Mouse (Mus musculus) forebrain, embryonic 11.5 days (tissue): ENCODE results near the gene Eci1. TPM values are rescaled to one million over a fixed set of nuclear protein-coding genes. Genes with fewer than 3 reads are reported as not detected.
A peak's percentile ranks its signal among the peaks of the same experiment; 100 is the strongest.
"Not testable (repeated sequence)": the region's sequence is repeated elsewhere in the genome, so short reads cannot be mapped to it uniquely, and the experiment has no call there.

Source experiments
- ATAC-seq: fragments of 200-750 bp; cut with Nextera tagmentation; replicated peaks from 2 replicates; pipeline ENCODE4 v1.8.0; 2017; ENCODE audit warnings: moderate TSS enrichment; ENCODE audit not compliant: low FRiP score
- DNase-seq: peaks from one replicate; pipeline ENCODE4 v3.0.0-alpha.2; 2017; ENCODE audit warnings: low spot score
- H3K27ac ChIP-seq: fragments of 300-500 bp; sonication (generic); 2 replicates; pipeline ENCODE4 v1.5.1; 2014; ENCODE audit warnings: low read depth, low read length
- H3K27me3 ChIP-seq: fragments of 300-500 bp; sonication (generic); 2 replicates; pipeline ENCODE4 v1.6.1; 2014; ENCODE audit warnings: mild to moderate bottlenecking, low read length, mixed read lengths; ENCODE audit not compliant: control insufficient read depth, insufficient read depth
- H3K36me3 ChIP-seq: fragments of 300-500 bp; sonication (generic); 2 replicates; pipeline ENCODE4 v1.6.1; 2014; ENCODE audit warnings: mild to moderate bottlenecking, low read length, moderate library complexity, mixed read lengths; ENCODE audit not compliant: control insufficient read depth, insufficient read depth
- H3K4me1 ChIP-seq: fragments of 300-500 bp; sonication (generic); replicated peaks from 2 replicates; pipeline ENCODE4 v1.6.1; 2014; ENCODE audit warnings: low read length, mixed read lengths; ENCODE audit not compliant: control insufficient read depth, insufficient read depth
- H3K4me2 ChIP-seq: fragments of 300-500 bp; sonication (generic); 2 replicates; pipeline ENCODE4 v1.6.1; 2014; ENCODE audit warnings: low read depth, mild to moderate bottlenecking, low read length, moderate library complexity, mixed read lengths; ENCODE audit not compliant: severe bottlenecking
- H3K4me3 ChIP-seq: fragments of 300-500 bp; sonication (generic); 2 replicates; pipeline ENCODE4 v1.5.1; 2014; ENCODE audit warnings: low read depth, low read length
- H3K9ac ChIP-seq: fragments of 300-500 bp; sonication (generic); 2 replicates; pipeline ENCODE4 v1.6.1; 2014; ENCODE audit warnings: low read length
- H3K9me3 ChIP-seq: fragments of 300-500 bp; sonication (generic); 2 replicates; pipeline ENCODE4 v1.6.1; 2016; ENCODE audit warnings: low read length, mixed read lengths; ENCODE audit not compliant: control insufficient read depth
- WGBS: fragments of 180-500 bp; shearing (Covaris S2); extraction: QIAGEN DNeasy Blood & Tissue Kit; methylation state at CpG from one replicate; pipeline ENCODE4 v1.1.7; 2014; 5-methylcytosine and 5-hydroxymethylcytosine counted together
- polyA plus RNA-seq: library from polyadenylated mRNA; unstranded; fragments of >200 nt; fragmentation: Nextera tagmentation; extraction: Ambion mirVana; gene quantifications from 2 replicates; pipeline ENCODE4 v1.2.1, GENCODE M21; 2014

Gene Eci1
- polyA plus RNA-seq, 1 experiment from 2014 or later = 68.7 TPM

DNA sequence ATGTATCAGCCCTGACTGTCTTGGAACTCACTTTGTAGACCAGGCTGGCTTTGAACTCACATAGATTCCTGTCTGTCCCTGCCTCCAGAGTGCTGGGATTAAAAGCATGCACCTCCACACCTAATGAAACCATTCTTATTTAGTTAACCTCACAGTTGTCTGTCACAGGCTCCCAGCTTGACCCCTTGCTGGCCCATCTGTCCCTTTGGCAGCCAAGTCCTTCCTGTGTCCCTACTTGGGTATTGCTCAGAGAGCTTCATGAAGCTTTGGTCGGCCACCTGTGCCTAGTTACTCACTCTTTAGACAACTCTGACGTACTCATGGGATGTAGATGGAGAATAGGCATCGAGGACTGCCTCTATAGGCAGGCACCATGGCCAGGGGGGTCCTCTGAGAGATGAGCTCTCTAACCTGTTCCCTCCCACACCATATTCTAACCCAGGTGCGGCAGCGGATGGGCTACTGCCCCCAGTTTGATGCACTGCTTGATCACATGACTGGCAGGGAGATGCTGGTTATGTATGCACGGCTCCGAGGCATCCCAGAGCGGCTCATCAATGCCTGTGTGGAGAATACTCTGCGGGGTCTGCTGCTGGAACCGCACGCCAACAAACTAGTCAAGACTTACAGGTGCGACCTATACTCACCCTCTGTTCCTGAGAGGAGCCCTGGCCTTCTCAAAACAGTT lies 19.2 kb upstream of the Eci1 start:
- Histone ChIP-seq H3K4me3 (no peak overlapping the region), H3K4me1 (no peaks in the 10 kb centered on the region), H3K9ac (no peak overlapping the region), H3K4me2 (no peak overlapping the region), H3K36me3 (no peaks in the 10 kb centered on the region; the same call in 1 of the 2 replicates), H3K27ac (no peak overlapping the region), H3K9me3 (no peaks in the 10 kb centered on the region), H3K27me3 (no peaks in the 10 kb centered on the region)
- WGBS = 91% methylated on average over 12 of the region's 12 CpGs
- DNase-seq (no peak), ATAC-seq (no peak)

DNA sequence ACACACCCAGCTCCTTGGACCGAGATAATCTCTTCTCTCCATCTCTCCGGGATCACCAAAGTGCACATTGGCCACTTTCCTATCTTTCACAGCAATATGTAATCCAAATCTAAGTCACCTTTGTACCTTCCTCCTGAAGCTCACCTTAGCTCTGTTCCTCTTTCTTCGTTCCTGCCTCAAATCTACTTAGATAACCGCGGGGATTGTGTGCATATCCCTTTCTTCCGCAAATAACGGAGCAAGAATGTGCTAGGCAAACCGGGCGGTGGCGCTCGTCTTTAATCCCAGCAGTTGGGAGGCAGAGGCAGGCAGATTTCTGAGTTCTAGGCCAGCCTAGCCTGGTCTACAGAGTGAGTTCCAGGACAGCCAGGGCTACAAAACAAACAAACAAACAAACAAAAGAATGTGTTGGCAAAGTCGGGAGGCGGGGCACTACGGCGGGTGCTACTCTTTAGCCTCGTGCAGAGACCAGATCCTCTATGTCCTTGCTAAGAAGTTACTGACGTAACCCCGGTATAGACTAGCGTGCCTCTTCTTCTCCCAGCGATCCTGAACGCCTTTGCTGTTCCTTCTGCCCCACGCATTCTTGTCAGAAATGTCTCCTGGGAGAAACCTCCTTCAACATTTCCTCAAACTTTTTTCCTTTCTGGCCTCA lies 12.8 kb upstream of the Eci1 start:
- H3K36me3 ChIP-seq = peaks cover 1% of the 10 kb centered on the region; the same call in 1 of the 2 replicates
- H3K27me3 ChIP-seq = no peaks in the 10 kb centered on the region
- no peaks in the 10 kb centered on the region for H3K9me3 ChIP-seq
- ATAC-seq (peak; percentile 43), DNase-seq (peak; percentile 57)
- peak overlapping the region; percentile 55; the same call in 1 of the 2 replicates for H3K27ac ChIP-seq
- H3K4me2 ChIP-seq = peak overlapping the region; percentile 77
- 34% methylated on average over 22 of the region's 22 CpGs for WGBS
- H3K4me3 ChIP-seq = peak overlapping the region; percentile 88
- peaks cover 2% of the 10 kb centered on the region; the same call in 1 of the 2 replicates for H3K4me1 ChIP-seq
- peak overlapping the region; percentile 66 for H3K9ac ChIP-seq

DNA sequence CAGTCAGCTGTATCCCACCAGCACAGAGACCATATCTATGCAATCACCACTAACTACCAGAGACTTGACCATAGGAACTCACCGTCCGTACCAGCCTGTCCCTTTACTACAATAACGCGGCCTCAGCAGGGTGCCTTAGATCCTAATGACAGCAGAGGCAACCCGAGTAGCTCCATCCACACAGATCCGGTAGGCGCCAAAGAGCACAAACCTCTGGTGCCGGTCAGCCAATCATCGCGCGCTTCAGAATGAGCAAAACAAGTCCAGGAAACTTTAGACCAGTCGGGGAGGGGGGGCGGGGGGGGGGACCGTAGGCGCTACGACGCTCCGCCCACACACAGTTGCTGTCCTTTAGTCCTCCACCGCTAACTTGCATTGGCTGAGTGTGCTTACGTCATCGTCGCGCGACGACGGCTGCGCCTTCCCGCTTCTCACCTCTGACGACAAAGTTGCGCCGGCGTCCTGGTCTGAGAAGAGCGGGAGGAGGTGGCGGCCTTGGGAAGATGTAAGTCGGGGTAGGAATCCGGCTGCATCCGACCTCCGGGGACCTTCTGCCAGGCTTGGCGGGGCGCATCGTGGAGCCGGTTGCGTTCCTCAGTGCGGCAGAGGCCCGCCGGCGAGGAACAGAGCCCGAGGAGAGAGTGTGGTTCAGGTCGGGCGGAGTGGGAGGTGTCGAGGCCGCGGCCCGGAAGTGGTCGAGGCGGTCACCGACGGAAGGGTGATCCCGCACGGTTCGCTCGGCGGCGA lies 12.0 kb upstream of the Eci1 start, which contains the start of gene Rnps1:
Rnps1 (plus strand) TSS at position 336 of the 747 bp plus-strand sequence.
- H3K9ac ChIP-seq = peak within 1 kb of the TSS; percentile 90
- peaks cover 6% of the 10 kb centered on the region; the same call in 1 of the 2 replicates for H3K36me3 ChIP-seq
- peak within 1 kb of the TSS; percentile 88 for H3K4me3 ChIP-seq
- WGBS = under 1% methylated on average over 62 of the region's 64 CpGs
- H3K9me3 ChIP-seq = no peaks in the 10 kb centered on the region
- DNase-seq (peak; percentile 100), ATAC-seq (peak; percentile 93)
- H3K4me2 ChIP-seq = peak within 1 kb of the TSS; percentile 92
- peaks cover 2% of the 10 kb centered on the region; the same call in 1 of the 2 replicates for H3K4me1 ChIP-seq
- peak within 1 kb of the TSS; percentile 85 for H3K27ac ChIP-seq
- no peaks in the 10 kb centered on the region for H3K27me3 ChIP-seq

DNA sequence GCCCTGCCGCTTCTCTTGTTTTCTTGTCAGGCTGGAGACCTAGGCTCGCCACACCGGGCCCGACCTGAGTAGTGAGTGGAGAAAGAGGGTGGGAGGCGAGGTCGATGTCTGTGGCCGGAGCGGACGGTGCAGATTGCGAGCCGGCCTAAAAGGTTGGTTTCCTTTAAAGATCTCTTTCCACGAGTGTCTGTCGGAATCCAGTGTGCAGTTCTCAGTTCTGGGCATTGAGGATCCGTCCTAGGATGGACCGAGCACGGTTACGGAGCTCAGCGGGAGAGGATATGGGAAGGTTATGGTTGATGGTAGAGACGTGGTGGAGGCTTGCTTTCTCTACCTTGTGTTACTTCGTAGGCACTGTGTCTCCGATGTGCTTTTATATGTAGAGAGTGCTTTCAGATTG lies 11.4 kb upstream of the Eci1 start:
- Histone ChIP-seq H3K9me3 (no peaks in the 10 kb centered on the region), H3K27ac (peak overlapping the region; percentile 85), H3K9ac (peak overlapping the region; percentile 90), H3K27me3 (no peaks in the 10 kb centered on the region), H3K4me2 (peak overlapping the region; percentile 92), H3K4me3 (peak overlapping the region; percentile 88), H3K36me3 (peaks cover 12% of the 10 kb centered on the region), H3K4me1 (peaks cover 2% of the 10 kb centered on the region; the same call in 1 of the 2 replicates)
- DNase-seq (no peak), ATAC-seq (no peak)
- WGBS = under 1% methylated on average over 21 of the region's 21 CpGs

DNA sequence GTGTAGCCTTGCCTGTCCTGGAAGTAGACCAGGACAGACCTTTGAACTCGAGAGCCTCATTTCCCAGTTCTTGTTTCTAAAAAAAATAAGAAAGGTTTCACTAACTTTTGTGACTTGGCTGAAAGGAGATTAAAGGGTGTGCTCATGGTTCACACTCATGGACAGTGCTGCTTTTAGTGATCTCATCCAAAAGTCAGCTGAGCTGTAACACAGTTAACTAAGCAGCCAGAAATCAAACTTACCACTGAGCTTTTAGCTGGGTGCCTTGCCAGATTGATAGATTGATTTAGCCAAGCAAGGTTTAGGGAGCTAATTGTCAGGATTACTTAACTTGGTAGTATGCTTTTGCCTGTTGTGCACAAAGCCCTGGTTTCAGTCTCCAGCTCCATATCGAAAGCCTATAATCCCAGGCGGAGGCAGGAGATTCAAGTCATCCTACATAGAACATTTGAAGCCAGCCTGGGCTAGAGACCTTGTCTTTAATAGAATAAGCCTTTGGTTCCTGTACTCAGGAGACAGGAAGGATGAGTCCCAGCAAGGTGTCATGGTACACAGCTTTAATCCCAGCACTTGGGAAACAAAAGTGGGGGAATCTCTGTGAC lies 10.3 kb upstream of the Eci1 start:
- no peak for DNase-seq
- ATAC-seq = no peak
- Histone ChIP-seq H3K36me3 (peaks cover 19% of the 10 kb centered on the region), H3K4me3 (peak overlapping the region; percentile 88; the same call in 1 of the 2 replicates), H3K4me1 (peaks cover 2% of the 10 kb centered on the region; the same call in 1 of the 2 replicates), H3K9me3 (no peaks in the 10 kb centered on the region), H3K27me3 (no peaks in the 10 kb centered on the region), H3K9ac (no peak overlapping the region; the same call in 1 of the 2 replicates), H3K27ac (no peak overlapping the region), H3K4me2 (peak overlapping the region; percentile 92)
- 89% methylated on average over 3 of the region's 3 CpGs for WGBS

DNA sequence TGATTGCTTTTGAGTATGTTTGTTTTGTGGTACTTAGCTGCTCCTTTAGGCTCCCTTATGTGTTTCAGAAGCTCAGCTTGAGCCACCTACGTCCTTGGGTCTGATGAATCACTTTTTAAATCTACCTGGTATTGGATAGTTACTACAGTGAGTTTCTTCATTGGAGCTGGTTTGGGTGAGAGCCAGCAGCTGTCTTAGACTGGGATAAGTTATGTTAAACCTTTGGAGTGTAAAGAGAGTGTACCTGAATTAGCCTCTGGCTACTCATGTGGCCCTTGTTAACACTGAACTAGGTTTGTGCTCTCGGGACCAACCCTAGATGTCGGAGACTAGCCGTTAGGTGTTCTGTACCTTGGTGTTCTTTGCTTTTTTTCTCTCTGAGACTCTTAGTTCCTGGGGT lies 3.3 kb upstream of the Eci1 start:
- Histone ChIP-seq H3K4me2 (no peak overlapping the region), H3K27me3 (no peaks in the 10 kb centered on the region), H3K9ac (no peak overlapping the region), H3K4me3 (no peak overlapping the region), H3K27ac (no peak overlapping the region), H3K9me3 (no peaks in the 10 kb centered on the region), H3K4me1 (peaks cover 2% of the 10 kb centered on the region), H3K36me3 (peaks cover 35% of the 10 kb centered on the region)
- WGBS = 93% methylated on average over 4 of the region's 4 CpGs
- ATAC-seq = no peak
- no peak for DNase-seq

DNA sequence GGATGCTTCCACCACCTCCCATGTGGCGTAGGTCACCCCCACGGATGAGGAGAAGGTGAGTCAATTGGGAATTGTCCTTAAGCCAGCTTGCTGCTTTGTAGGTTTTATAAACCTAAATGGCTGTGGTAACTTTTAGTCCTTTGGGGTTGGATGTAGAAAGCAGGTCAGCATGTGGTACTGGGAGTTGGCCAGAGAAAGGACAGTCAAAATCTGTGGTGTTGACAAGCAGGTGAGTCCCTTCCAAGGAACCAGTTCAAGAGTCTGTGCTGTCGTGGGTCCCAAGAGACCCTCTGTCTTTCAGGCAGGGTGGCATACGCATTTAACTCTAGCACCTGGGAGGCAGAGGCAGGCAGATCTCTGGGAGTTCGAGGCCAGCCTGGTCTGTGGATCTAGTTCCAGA lies 2.0 kb upstream of the Eci1 start:
- no peaks in the 10 kb centered on the region for H3K9me3 ChIP-seq
- 97% methylated on average over 5 of the region's 5 CpGs for WGBS
- ATAC-seq (no peak), DNase-seq (no peak)
- peaks cover 28% of the 10 kb centered on the region for H3K36me3 ChIP-seq
- H3K27me3 ChIP-seq = no peaks in the 10 kb centered on the region
- H3K4me3 ChIP-seq = no peak overlapping the region
- H3K9ac ChIP-seq = no peak overlapping the region
- H3K4me2 ChIP-seq = no peak overlapping the region
- H3K27ac ChIP-seq = no peak overlapping the region
- peaks cover 2% of the 10 kb centered on the region for H3K4me1 ChIP-seq

DNA sequence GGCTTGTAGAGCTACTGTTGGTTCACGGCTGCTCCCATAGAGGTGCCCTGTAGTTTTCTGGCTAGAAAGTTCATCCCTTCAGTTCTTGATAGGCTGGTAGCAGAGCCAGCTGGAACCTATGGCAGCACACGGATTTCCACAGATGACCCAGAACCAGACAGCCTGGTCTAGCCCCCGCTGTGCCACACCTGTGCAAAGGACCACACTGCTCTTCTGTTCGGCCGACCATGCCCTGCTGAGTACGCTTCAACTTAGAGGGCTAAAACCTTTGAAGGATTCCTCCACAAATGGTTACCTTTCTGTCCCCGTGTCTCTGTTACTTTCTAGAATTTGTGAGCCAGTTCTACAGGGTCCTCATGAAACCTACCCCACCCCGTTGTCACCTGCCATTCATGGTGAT lies 1.1 kb upstream of the Eci1 start:
- H3K4me1 ChIP-seq, ATAC-seq: not testable (repeated sequence)
- WGBS = 97% methylated on average over 5 of the region's 8 CpGs

More for the DNA sequence above, 1.1 kb upstream of the Eci1 start:
- not testable (repeated sequence) for DNase-seq, H3K9me3 ChIP-seq, H3K4me2 ChIP-seq, H3K27ac ChIP-seq, H3K4me3 ChIP-seq, H3K9ac ChIP-seq, H3K27me3 ChIP-seq
- H3K36me3 ChIP-seq = peaks cover 21% of the 10 kb centered on the region
